Mouse (Mus musculus): ENCODE data around the gene Cenpx. TPM values are rescaled to one million over a fixed set of nuclear protein-coding genes. Genes with fewer than 3 reads are reported as not detected.
"Not testable (repeated sequence)": the region's sequence is repeated elsewhere in the genome, so short reads cannot be mapped to it uniquely, and the experiment has no call there.

Gene Cenpx
- total and polyA plus RNA-seq, 2 experiments = 20.3 to 74.6 TPM

GRCm38 (mm10) chr11:120679909-120680308 lies 33.6 kb downstream of the Cenpx start:
- Histone ChIP-seq H3K27ac (replicated peaks; ENCODE audit: insufficient read depth, low read depth, low read length) (peak overlapping the region; percentile 72), H3K27me3 (ENCODE audit: control insufficient read depth, insufficient read depth, low read length) (no peaks in the 10 kb centered on the region), H3K79me2 (ENCODE audit: control insufficient read depth, insufficient read depth, low read length) (peaks cover 14% of the 10 kb centered on the region; the same call in 1 of the 2 replicates), H3K4me1 (ENCODE audit: control insufficient read depth, insufficient read depth, low read length) (peaks cover 66% of the 10 kb centered on the region), H3K4me3 (ENCODE audit: insufficient read depth, low read depth, low read length) (no peak overlapping the region), H3K9ac (ENCODE audit: low read depth, low read length) (peak overlapping the region; percentile 5; the same call in 1 of the 2 replicates), H3K36me3 (ENCODE audit: control insufficient read depth, insufficient read depth, low read length) (peaks cover 11% of the 10 kb centered on the region; the same call in 1 of the 2 replicates)
- peak; percentile 99 for DNase-seq (ENCODE audit: extremely low read depth, low read depth, low spot score)
- peak; percentile 68 for TF ChIP-seq CTCF (IDR thresholded peaks at IDR 0.05; ENCODE audit: low read depth, low read length)
- TF ChIP-seq POLR2A (IDR thresholded peaks at IDR 0.05; ENCODE audit: extremely low read depth, insufficient read depth, low read length) = no peak
- 26% methylated on average over 3 of the region's 3 CpGs for WGBS

GRCm38 (mm10) chr11:120676951-120677350 lies 36.6 kb downstream of the Cenpx start:
- WGBS = 40% methylated on average over 4 of the region's 4 CpGs
- Histone ChIP-seq H3K9ac (ENCODE audit: low read depth, low read length) (peak overlapping the region; percentile 38; the same call in 1 of the 2 replicates), H3K36me3 (ENCODE audit: control insufficient read depth, insufficient read depth, low read length) (peaks cover 8% of the 10 kb centered on the region; the same call in 1 of the 2 replicates), H3K4me1 (ENCODE audit: control insufficient read depth, insufficient read depth, low read length) (peaks cover 52% of the 10 kb centered on the region), H3K27me3 (ENCODE audit: control insufficient read depth, insufficient read depth, low read length) (no peaks in the 10 kb centered on the region), H3K79me2 (ENCODE audit: control insufficient read depth, insufficient read depth, low read length) (peaks cover 17% of the 10 kb centered on the region; the same call in 1 of the 2 replicates), H3K27ac (replicated peaks; ENCODE audit: insufficient read depth, low read depth, low read length) (peak overlapping the region; percentile 73), H3K4me3 (ENCODE audit: insufficient read depth, low read depth, low read length) (no peak overlapping the region)
- TF ChIP-seq CTCF (IDR thresholded peaks at IDR 0.05; ENCODE audit: low read depth, low read length) = no peak
- TF ChIP-seq POLR2A (IDR thresholded peaks at IDR 0.05; ENCODE audit: extremely low read depth, insufficient read depth, low read length) = no peak
- DNase-seq (ENCODE audit: extremely low read depth, low read depth, low spot score) = peak; percentile 93

GRCm38 (mm10) chr11:120675875-120676274 lies 37.7 kb downstream of the Cenpx start:
- not testable (repeated sequence) for H3K27me3 ChIP-seq (ENCODE audit: control insufficient read depth, insufficient read depth, low read length); H3K36me3 ChIP-seq (ENCODE audit: control insufficient read depth, insufficient read depth, low read length); H3K9ac ChIP-seq (ENCODE audit: low read depth, low read length); DNase-seq (ENCODE audit: extremely low read depth, low read depth, low spot score); H3K4me3 ChIP-seq (ENCODE audit: insufficient read depth, low read depth, low read length)
- H3K27ac ChIP-seq (replicated peaks; ENCODE audit: insufficient read depth, low read depth, low read length) = peak overlapping the region; percentile 59; the same call in 1 of the 2 replicates
- 74% methylated on average over 5 of the region's 5 CpGs for WGBS
- peaks cover 17% of the 10 kb centered on the region; the same call in 1 of the 2 replicates for H3K79me2 ChIP-seq (ENCODE audit: control insufficient read depth, insufficient read depth, low read length)
- peaks cover 50% of the 10 kb centered on the region for H3K4me1 ChIP-seq (ENCODE audit: control insufficient read depth, insufficient read depth, low read length)

GRCm38 (mm10) chr11:120673594-120674122 lies 39.9 kb downstream of the Cenpx start:
- Histone ChIP-seq H3K4me3 (ENCODE audit: insufficient read depth, low read depth, low read length) (peak overlapping the region; percentile 95), H3K36me3 (ENCODE audit: control insufficient read depth, insufficient read depth, low read length) (peaks cover 3% of the 10 kb centered on the region; the same call in 1 of the 2 replicates), H3K4me1 (ENCODE audit: control insufficient read depth, insufficient read depth, low read length) (peaks cover 37% of the 10 kb centered on the region), H3K9ac (ENCODE audit: low read depth, low read length) (peak overlapping the region; percentile 94), H3K27me3 (ENCODE audit: control insufficient read depth, insufficient read depth, low read length) (no peaks in the 10 kb centered on the region), H3K27ac (replicated peaks; ENCODE audit: insufficient read depth, low read depth, low read length) (peak overlapping the region; percentile 99), H3K79me2 (ENCODE audit: control insufficient read depth, insufficient read depth, low read length) (peaks cover 17% of the 10 kb centered on the region; the same call in 1 of the 2 replicates)
- WGBS = 15% methylated on average over 12 of the region's 12 CpGs
- DNase-seq (ENCODE audit: extremely low read depth, low read depth, low spot score) = no peak
- TF ChIP-seq POLR2A (IDR thresholded peaks at IDR 0.05; ENCODE audit: extremely low read depth, insufficient read depth, low read length) (no peak), CTCF (IDR thresholded peaks at IDR 0.05; ENCODE audit: low read depth, low read length) (no peak)

- WGBS = under 1% methylated on average over 83 of the region's 83 CpGs
- Histone ChIP-seq H3K4me1 (ENCODE audit: control insufficient read depth, insufficient read depth, low read length) (peaks cover 30% of the 10 kb centered on the region), H3K9ac (ENCODE audit: low read depth, low read length) (peak within 1 kb of the TSS; percentile 94), H3K36me3 (ENCODE audit: control insufficient read depth, insufficient read depth, low read length) (no peaks in the 10 kb centered on the region), H3K79me2 (ENCODE audit: control insufficient read depth, insufficient read depth, low read length) (peaks cover 14% of the 10 kb centered on the region; the same call in 1 of the 2 replicates), H3K27ac (replicated peaks; ENCODE audit: insufficient read depth, low read depth, low read length) (peak within 1 kb of the TSS; percentile 99), H3K4me3 (ENCODE audit: insufficient read depth, low read depth, low read length) (peak within 1 kb of the TSS; percentile 95), H3K27me3 (ENCODE audit: control insufficient read depth, insufficient read depth, low read length) (no peaks in the 10 kb centered on the region)
- no peak for TF ChIP-seq CTCF (IDR thresholded peaks at IDR 0.05; ENCODE audit: low read depth, low read length)
- TF ChIP-seq POLR2A (IDR thresholded peaks at IDR 0.05; ENCODE audit: extremely low read depth, insufficient read depth, low read length) = peak; percentile 90
- DNase-seq (ENCODE audit: extremely low read depth, low read depth, low spot score) = peak; percentile 79
Measured at GRCm38 (mm10) chr11:120672687-120673593, 40.6 kb downstream of the Cenpx start, which contains the start of gene Aspscr1. Gene Aspscr1 (plus strand): TSS chr11:120672973.

All from liver, adult 2 months (tissue).